Mouse (Mus musculus): ENCODE results near the gene Trappc6a.

DNA sequence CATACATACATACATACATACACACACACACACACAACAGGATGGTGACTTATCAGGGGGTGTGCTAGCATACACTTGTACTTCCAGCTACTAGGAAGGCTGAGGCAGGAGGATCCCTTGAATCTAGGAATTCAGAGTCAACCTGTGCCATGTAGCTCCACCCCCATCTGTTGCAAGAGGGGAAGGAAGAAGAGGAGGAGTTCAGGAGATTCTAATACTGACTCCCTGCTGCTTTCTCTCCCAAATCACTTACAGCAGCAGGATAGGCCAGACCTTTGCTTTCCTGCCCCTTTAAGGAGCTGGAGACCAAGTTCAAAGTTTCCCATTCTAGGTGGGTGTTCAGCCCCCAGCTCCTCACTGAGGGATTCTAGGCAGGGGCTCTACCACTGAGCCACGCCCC, 22.7 kb upstream of the Trappc6a start:
- TF ChIP-seq CTCF (conservative IDR thresholded peaks at IDR 0.05; ENCODE audit: low read length) (no peak), POU5F1 (IDR thresholded peaks at IDR 0.05; ENCODE audit: borderline replicate concordance, low read length) (no peak), NANOG (IDR thresholded peaks at IDR 0.05; ENCODE audit: borderline replicate concordance, low read length) (no peak)

All from E14TG2a.4 (cell line).